Mouse (Mus musculus) MEL (cell line): ENCODE data around the gene Trem2.

Experiments used
- CTCF ChIP-seq, 3 experiments: IDR thresholded peaks in 2 of 3; conservative IDR thresholded peaks in 1 of 3; 2 replicates each; pipeline ENCODE4 v1.5.1; 2011 to 2012; ENCODE audit warnings: low read length in 3 of 3, low read depth in 2 of 3, mild to moderate bottlenecking in 2 of 3, improper control_type of control experiment in 1 of 3, inconsistent platforms in 1 of 3, mixed read lengths in 1 of 3, moderate library complexity in 1 of 3; ENCODE audit not compliant: control insufficient read depth in 1 of 3, insufficient read depth in 1 of 3, poor library complexity in 1 of 3, severe bottlenecking in 1 of 3
- E2F4 ChIP-seq: IDR thresholded peaks from 2 replicates; pipeline ENCODE4 v1.6.1; 2011; ENCODE audit warnings: low read depth, low read length, improper control_type of control experiment, borderline replicate concordance
- MYB ChIP-seq: IDR thresholded peaks from 2 replicates; pipeline ENCODE4 v1.6.1; 2011; ENCODE audit warnings: mild to moderate bottlenecking, low read depth, low read length, improper control_type of control experiment
- ZC3H11A ChIP-seq: IDR thresholded peaks from 2 replicates; pipeline ENCODE4 v1.6.1; 2012; ENCODE audit warnings: low read depth, mild to moderate bottlenecking, inconsistent platforms, low read length, improper control_type of control experiment

GRCm38 (mm10) chr17:48388666-48389065 lies 42.5 kb downstream of the Trem2 start:
- TF ChIP-seq CTCF (IDR thresholded peaks at IDR 0.05 in 2 of 3, conservative IDR thresholded peaks at IDR 0.05 in 1 of 3; ENCODE audit: control insufficient read depth in 1 of 3, insufficient read depth in 1 of 3, low read depth in 2 of 3, low read length in 3 of 3, poor library complexity in 1 of 3, severe bottlenecking in 1 of 3) (no peak), E2F4 (no peak), MYB (no peak), ZC3H11A (no peak)
